Mouse (Mus musculus): ENCODE measurements around the gene S100z. TPM values are rescaled to one million over a fixed set of nuclear protein-coding genes. Genes with fewer than 3 reads are reported as not detected.

S100z gene
- polyA plus RNA-seq, 1 experiment from 2014 or later: not detected

GRCm38 (mm10) chr13:95443376-95444233 is 34.9 kb downstream of the S100z start:
- Histone ChIP-seq H3K27ac (replicated peaks) (no peak overlapping the region), H3K4me1 (peaks cover 15% of the 10 kb centered on the region), H3K9ac (replicated peaks) (peak overlapping the region; percentile 46), H3K4me3 (peak overlapping the region; percentile 45), H3K9me3 (no peaks in the 10 kb centered on the region), H3K27me3 (peaks cover 21% of the 10 kb centered on the region; the same call in 1 of the 2 replicates), H3K4me2 (replicated peaks) (peak overlapping the region; percentile 96), H3K36me3 (no peaks in the 10 kb centered on the region)
- WGBS: 1% methylated on average over 44 of the region's 46 CpGs
- ATAC-seq (replicated peaks): peak; percentile 74

GRCm38 (mm10) chr13:95442901-95443300 is 35.6 kb downstream of the S100z start:
- peaks cover 21% of the 10 kb centered on the region; the same call in 1 of the 2 replicates for H3K27me3 ChIP-seq
- WGBS: 14% methylated on average over 4 of the region's 4 CpGs
- no peaks in the 10 kb centered on the region for H3K9me3 ChIP-seq
- H3K4me1 ChIP-seq: peaks cover 15% of the 10 kb centered on the region
- no peak overlapping the region for H3K9ac ChIP-seq (replicated peaks)
- no peaks in the 10 kb centered on the region for H3K36me3 ChIP-seq
- no peak for ATAC-seq (replicated peaks)
- no peak overlapping the region for H3K4me3 ChIP-seq
- no peak overlapping the region for H3K27ac ChIP-seq (replicated peaks)
- H3K4me2 ChIP-seq (replicated peaks): peak overlapping the region; percentile 96; the same call in 1 of the 2 replicates

- 79% methylated on average over 5 of the region's 5 CpGs for WGBS
- peaks cover 15% of the 10 kb centered on the region; the same call in 1 of the 2 replicates for H3K27me3 ChIP-seq
- H3K27ac ChIP-seq (replicated peaks): no peak overlapping the region
- ATAC-seq (replicated peaks): no peak
- no peak overlapping the region for H3K9ac ChIP-seq (replicated peaks)
- peaks cover 15% of the 10 kb centered on the region for H3K4me1 ChIP-seq
- H3K9me3 ChIP-seq: no peaks in the 10 kb centered on the region
- H3K36me3 ChIP-seq: no peaks in the 10 kb centered on the region
- no peak overlapping the region for H3K4me2 ChIP-seq (replicated peaks)
- no peak overlapping the region for H3K4me3 ChIP-seq
Observed at GRCm38 (mm10) chr13:95439569-95439968, 39.0 kb downstream of the S100z start.

DNA sequence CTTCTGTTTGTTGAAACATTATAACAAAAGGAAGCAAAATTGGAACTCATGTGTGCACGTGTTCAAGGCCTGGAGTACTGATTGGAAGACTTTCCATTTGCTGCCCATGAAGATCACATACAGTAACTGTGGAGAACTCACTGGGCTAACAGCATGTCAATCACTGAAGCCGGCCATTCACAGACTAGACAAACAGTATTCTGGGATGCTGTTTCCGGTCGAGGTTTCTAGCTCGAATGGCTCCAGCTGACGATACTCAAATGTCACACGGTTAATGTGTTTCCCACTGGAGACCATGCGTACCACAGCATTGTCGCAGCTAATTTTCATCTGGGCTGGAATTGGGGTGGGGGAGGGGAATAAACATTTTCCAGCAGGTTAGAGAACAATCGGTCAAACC is 46.8 kb downstream of the S100z start:
- Histone ChIP-seq H3K9me3 (no peaks in the 10 kb centered on the region), H3K9ac (replicated peaks) (no peak overlapping the region), H3K27me3 (no peaks in the 10 kb centered on the region), H3K4me3 (no peak overlapping the region), H3K36me3 (no peaks in the 10 kb centered on the region), H3K4me1 (no peaks in the 10 kb centered on the region), H3K27ac (replicated peaks) (no peak overlapping the region), H3K4me2 (replicated peaks) (no peak overlapping the region)
- WGBS: 85% methylated on average over 10 of the region's 10 CpGs
- ATAC-seq (replicated peaks): no peak

- H3K4me2 ChIP-seq (replicated peaks): no peak overlapping the region
- H3K4me3 ChIP-seq: no peak overlapping the region
- 97% methylated on average over 3 of the region's 3 CpGs for WGBS
- no peak overlapping the region for H3K27ac ChIP-seq (replicated peaks)
- no peaks in the 10 kb centered on the region for H3K9me3 ChIP-seq
- no peak for ATAC-seq (replicated peaks)
- H3K4me1 ChIP-seq: peaks cover 10% of the 10 kb centered on the region
- H3K36me3 ChIP-seq: no peaks in the 10 kb centered on the region
- H3K27me3 ChIP-seq: no peaks in the 10 kb centered on the region
- no peak overlapping the region for H3K9ac ChIP-seq (replicated peaks)
Observed at GRCm38 (mm10) chr13:95427499-95427898, 51.0 kb downstream of the S100z start.

Other genes starting within 250 kb of the S100z start
- 4.8 and 7.4 TPM in 2 replicates for gene Pde8b, start 228.4 kb downstream of the S100z start, polyA plus RNA-seq (2015; fragmentation: Nextera tagmentation; extraction: Ambion mirVana)
- 40.4 and 42.7 TPM in 2 replicates for gene Zbed3, start 155.1 kb downstream of the S100z start, polyA plus RNA-seq (2015; fragmentation: Nextera tagmentation; extraction: Ambion mirVana)
- 45.3 and 46.9 TPM in 2 replicates for gene Aggf1, start 103.4 kb downstream of the S100z start, polyA plus RNA-seq (2015; fragmentation: Nextera tagmentation; extraction: Ambion mirVana)
- 0.40 and 1.3 TPM in 2 replicates for gene Crhbp, start 33.8 kb downstream of the S100z start, polyA plus RNA-seq (2015; fragmentation: Nextera tagmentation; extraction: Ambion mirVana)
- gene F2rl1, start 46.5 kb upstream of the S100z start, polyA plus RNA-seq (2015; fragmentation: Nextera tagmentation; extraction: Ambion mirVana): 0.29 TPM in 1 of 2 replicates, not detected in the other
- 78.9 and 82.8 TPM in 2 replicates for gene F2r, start 139.8 kb upstream of the S100z start, polyA plus RNA-seq (2015; fragmentation: Nextera tagmentation; extraction: Ambion mirVana)
- gene F2rl2, start 218.1 kb upstream of the S100z start, polyA plus RNA-seq (2015; fragmentation: Nextera tagmentation; extraction: Ambion mirVana): 0.26 and 0.32 TPM in 2 replicates

All from forebrain, embryonic 15.5 days (tissue).